Mouse (Mus musculus): ENCODE data around the gene Brwd1. TPM values are rescaled to one million over a fixed set of nuclear protein-coding genes. Genes with fewer than 3 reads are reported as not detected.
"Not testable (repeated sequence)": the region's sequence is repeated elsewhere in the genome, so short reads cannot be mapped to it uniquely, and the experiment has no call there.

Gene Brwd1
- total RNA-seq, 1 experiment: 117 TPM

DNA sequence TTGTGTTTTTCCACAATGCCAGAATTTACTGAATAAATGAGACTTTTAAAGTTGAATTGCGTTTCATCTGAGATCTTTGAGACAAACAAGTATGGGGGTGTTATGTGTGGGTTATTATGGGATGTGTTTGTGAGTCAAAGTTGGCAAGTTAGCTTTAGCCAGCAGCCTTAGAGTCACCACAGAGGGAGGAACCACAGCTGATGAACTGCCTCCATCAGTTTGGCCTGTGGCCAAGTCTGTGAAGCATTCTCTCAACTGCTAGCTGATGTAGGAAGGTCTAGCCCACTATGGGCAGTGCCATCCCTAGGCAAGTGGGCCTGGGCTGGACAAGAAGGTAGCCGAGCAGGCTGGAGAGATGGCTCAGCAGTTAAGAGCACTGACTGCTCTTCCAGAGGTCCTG is 111.5 kb downstream of the Brwd1 start:
- Histone ChIP-seq H3K4me3 (ENCODE audit: insufficient read depth in 1 of 2, low read depth in 1 of 2, low read length in 2 of 2, poor library complexity in 1 of 2, severe bottlenecking in 1 of 2) (no peak overlapping the region), H3K9ac (ENCODE audit: insufficient read depth, low read depth, low read length, poor library complexity, severe bottlenecking) (no peak overlapping the region), H3K36me3 (ENCODE audit: control insufficient read depth, insufficient read depth, low read length, poor library complexity, severe bottlenecking) (no peaks in the 10 kb centered on the region), H3K9me3 (ENCODE audit: control insufficient read depth, insufficient read depth, low read depth, low read length) (no peaks in the 10 kb centered on the region), H3K27ac (ENCODE audit: insufficient read depth, low read depth, low read length, poor library complexity, severe bottlenecking) (no peak overlapping the region), H3K4me1 (ENCODE audit: control insufficient read depth in 2 of 2, insufficient read depth in 2 of 2, low read length in 2 of 2, poor library complexity in 1 of 2) (no peaks in the 10 kb centered on the region)
- no peak for DNase-seq (ENCODE audit: low read depth, low spot score)
- in situ Hi-C loops (cut with MboI; ENCODE audit: low sequenced_read_pairs in 2 of 2, unreplicated experiment in 2 of 2): loop anchor here in 1 of 2 experiments (25.0 kb wide), 1 partner anchor 359 kb away; no protein-coding TSS in a partner anchor
- TF ChIP-seq HCFC1 (IDR thresholded peaks at IDR 0.05; ENCODE audit: borderline replicate concordance, insufficient read depth, low read length) (no peak), ZC3H11A (IDR thresholded peaks at IDR 0.05; ENCODE audit: borderline replicate concordance, low read depth, low read length) (no peak), CHD2 (IDR thresholded peaks at IDR 0.05; ENCODE audit: low read depth, low read length) (no peak), MAFK (IDR thresholded peaks at IDR 0.05; ENCODE audit: insufficient read depth, low read depth, low read length) (no peak), ZNF384 (IDR thresholded peaks at IDR 0.05; ENCODE audit: low read depth, low read length) (no peak)

DNA sequence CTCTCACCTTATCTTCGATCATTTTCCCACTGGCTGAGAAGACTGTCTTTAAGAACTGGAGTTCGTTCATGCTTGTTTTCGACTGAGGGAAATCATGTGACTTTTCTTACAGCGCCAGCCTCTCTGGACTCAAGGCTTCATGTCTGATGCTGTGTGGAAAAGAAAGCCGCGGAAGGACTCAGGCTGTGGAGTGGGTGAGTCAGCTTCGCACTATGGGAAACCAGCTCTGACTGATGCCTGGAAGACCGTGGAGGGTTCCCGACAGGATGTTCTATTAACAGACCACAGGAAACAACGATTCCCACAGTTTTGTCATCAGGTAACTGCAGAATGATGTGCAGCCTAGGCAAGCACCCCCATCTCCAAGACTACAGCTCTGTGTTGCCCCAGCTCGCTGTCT is 114.9 kb downstream of the Brwd1 start:
- DNase-seq (ENCODE audit: low read depth, low spot score): no peak
- TF ChIP-seq ZC3H11A (IDR thresholded peaks at IDR 0.05; ENCODE audit: borderline replicate concordance, low read depth, low read length) (no peak), HCFC1 (IDR thresholded peaks at IDR 0.05; ENCODE audit: borderline replicate concordance, insufficient read depth, low read length) (no peak), CHD2 (IDR thresholded peaks at IDR 0.05; ENCODE audit: low read depth, low read length) (no peak), ZNF384 (IDR thresholded peaks at IDR 0.05; ENCODE audit: low read depth, low read length) (no peak), MAFK (IDR thresholded peaks at IDR 0.05; ENCODE audit: insufficient read depth, low read depth, low read length) (no peak)
- H3K4me1 ChIP-seq (ENCODE audit: control insufficient read depth in 2 of 2, insufficient read depth in 2 of 2, low read length in 2 of 2, poor library complexity in 1 of 2): peaks cover 0 to 5% of the 10 kb centered on the region in 2 experiments; a peak in 2 of 4 replicates
- in situ Hi-C loops (cut with MboI; ENCODE audit: low sequenced_read_pairs in 2 of 2, unreplicated experiment in 2 of 2): loop anchor here in 1 of 2 experiments (25.0 kb wide), 1 partner anchor 355 kb away; no protein-coding TSS in a partner anchor
- H3K36me3 ChIP-seq (ENCODE audit: control insufficient read depth, insufficient read depth, low read length, poor library complexity, severe bottlenecking): no peaks in the 10 kb centered on the region
- no peak overlapping the region for H3K9ac ChIP-seq (ENCODE audit: insufficient read depth, low read depth, low read length, poor library complexity, severe bottlenecking)
- H3K27ac ChIP-seq (ENCODE audit: insufficient read depth, low read depth, low read length, poor library complexity, severe bottlenecking): no peak overlapping the region
- no peaks in the 10 kb centered on the region for H3K9me3 ChIP-seq (ENCODE audit: control insufficient read depth, insufficient read depth, low read depth, low read length)
- H3K4me3 ChIP-seq (ENCODE audit: insufficient read depth in 1 of 2, low read depth in 1 of 2, low read length in 2 of 2, poor library complexity in 1 of 2, severe bottlenecking in 1 of 2): no peak overlapping the region

DNA sequence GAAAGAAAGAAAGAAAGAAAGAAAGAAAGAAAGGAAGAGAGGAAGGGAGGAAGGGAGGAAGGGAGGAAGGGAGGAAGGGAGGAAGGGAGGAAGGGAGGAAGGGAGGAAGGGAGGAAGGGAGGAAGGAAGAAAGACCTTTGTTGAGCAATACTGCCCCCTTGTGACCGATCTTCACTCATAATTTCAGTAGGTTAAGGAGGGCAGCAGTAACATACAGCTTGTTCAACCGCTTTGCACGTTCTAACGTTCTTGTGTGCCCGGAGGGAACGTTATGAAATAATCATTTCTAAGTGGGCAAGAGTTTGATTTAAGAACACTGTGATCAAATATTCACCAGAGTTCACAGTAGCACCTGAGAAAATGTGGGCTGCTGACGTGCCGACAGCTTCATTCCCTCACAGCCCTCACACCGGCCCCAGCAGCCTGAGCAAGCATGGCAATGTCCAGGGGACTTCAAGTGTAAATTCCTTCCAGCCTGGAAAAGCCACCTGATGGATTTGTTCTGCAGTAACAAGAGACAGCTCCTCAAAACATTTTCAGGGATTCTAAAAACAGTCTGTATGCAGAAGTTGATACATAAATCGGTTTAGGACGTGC is 117.8 kb downstream of the Brwd1 start:
- Histone ChIP-seq H3K9ac (ENCODE audit: insufficient read depth, low read depth, low read length, poor library complexity, severe bottlenecking) (no peak overlapping the region), H3K4me3 (ENCODE audit: insufficient read depth in 1 of 2, low read depth in 1 of 2, low read length in 2 of 2, poor library complexity in 1 of 2, severe bottlenecking in 1 of 2) (no peak overlapping the region), H3K27ac (ENCODE audit: insufficient read depth, low read depth, low read length, poor library complexity, severe bottlenecking) (no peak overlapping the region), H3K4me1 (ENCODE audit: control insufficient read depth in 2 of 2, insufficient read depth in 2 of 2, low read length in 2 of 2, poor library complexity in 1 of 2) (peaks cover 5 to 12% of the 10 kb centered on the region in 2 experiments; a peak in 3 of 4 replicates), H3K9me3 (ENCODE audit: control insufficient read depth, insufficient read depth, low read depth, low read length) (no peaks in the 10 kb centered on the region), H3K36me3 (ENCODE audit: control insufficient read depth, insufficient read depth, low read length, poor library complexity, severe bottlenecking) (no peaks in the 10 kb centered on the region)
- TF ChIP-seq ZC3H11A (IDR thresholded peaks at IDR 0.05; ENCODE audit: borderline replicate concordance, low read depth, low read length): peak; percentile 36; the same call in 1 of the 2 replicates
- no peak for TF ChIP-seq CHD2 (IDR thresholded peaks at IDR 0.05; ENCODE audit: low read depth, low read length)
- no peak for DNase-seq (ENCODE audit: low read depth, low spot score)
- in situ Hi-C loops (cut with MboI; ENCODE audit: low sequenced_read_pairs in 2 of 2, unreplicated experiment in 2 of 2): loop anchor here in 1 of 2 experiments (25.0 kb wide), 1 partner anchor 352 kb away; no protein-coding TSS in a partner anchor

DNA sequence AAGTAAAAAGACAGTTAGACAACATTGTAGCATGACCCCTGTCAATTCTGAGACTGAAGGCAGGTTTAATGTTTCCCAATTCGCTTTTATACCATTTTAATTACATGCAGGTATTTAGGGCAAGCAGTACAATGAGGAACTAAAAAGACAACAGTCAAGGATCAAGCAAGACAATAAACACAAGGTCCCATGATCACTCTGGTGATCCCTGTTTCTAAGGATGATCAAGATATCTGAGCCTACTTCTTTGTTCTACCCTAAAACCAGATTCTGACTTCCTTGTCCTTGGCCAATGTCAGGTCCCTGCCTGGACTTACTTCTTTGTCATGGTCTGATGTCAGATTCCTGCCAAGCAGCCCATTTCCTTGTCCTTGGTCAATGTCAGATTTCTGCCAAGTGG is 120.8 kb downstream of the Brwd1 start:
- H3K4me1 ChIP-seq (ENCODE audit: control insufficient read depth in 2 of 2, insufficient read depth in 2 of 2, low read length in 2 of 2, poor library complexity in 1 of 2): peaks cover 5 to 17% of the 10 kb centered on the region in 2 experiments; a peak in 3 of 4 replicates
- not testable (repeated sequence) for H3K36me3 ChIP-seq (ENCODE audit: control insufficient read depth, insufficient read depth, low read length, poor library complexity, severe bottlenecking); H3K4me3 ChIP-seq (ENCODE audit: insufficient read depth in 1 of 2, low read depth in 1 of 2, low read length in 2 of 2, poor library complexity in 1 of 2, severe bottlenecking in 1 of 2); H3K9ac ChIP-seq (ENCODE audit: insufficient read depth, low read depth, low read length, poor library complexity, severe bottlenecking); H3K9me3 ChIP-seq (ENCODE audit: control insufficient read depth, insufficient read depth, low read depth, low read length); DNase-seq (ENCODE audit: low read depth, low spot score)
- in situ Hi-C loops (cut with MboI; ENCODE audit: low sequenced_read_pairs in 2 of 2, unreplicated experiment in 2 of 2): loop anchor here in 1 of 2 experiments (25.0 kb wide), 1 partner anchor 349 kb away; no protein-coding TSS in a partner anchor
- H3K27ac ChIP-seq (ENCODE audit: insufficient read depth, low read depth, low read length, poor library complexity, severe bottlenecking): peak overlapping the region; percentile 38; the same call in 1 of the 2 replicates

DNA sequence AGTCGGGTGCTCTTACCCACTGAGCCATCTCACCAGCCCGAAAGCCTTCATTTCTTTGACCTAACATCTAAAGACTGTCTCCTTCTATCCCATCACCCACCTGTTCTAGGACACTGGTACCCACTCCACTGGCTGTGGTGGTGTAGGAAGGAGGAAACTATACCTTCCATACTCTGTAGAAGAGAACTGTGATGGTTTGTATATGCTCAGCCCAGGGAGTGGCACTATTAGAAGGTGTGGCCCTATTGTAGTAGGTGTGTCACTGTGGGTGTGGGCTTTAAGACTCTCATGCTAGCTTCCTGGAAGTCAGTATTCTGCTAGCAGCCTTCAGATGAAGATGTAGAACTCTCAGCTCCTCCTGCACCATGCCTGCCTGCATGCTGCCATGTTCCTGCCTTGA is 121.6 kb downstream of the Brwd1 start:
- not testable (repeated sequence) for H3K9ac ChIP-seq (ENCODE audit: insufficient read depth, low read depth, low read length, poor library complexity, severe bottlenecking); H3K27ac ChIP-seq (ENCODE audit: insufficient read depth, low read depth, low read length, poor library complexity, severe bottlenecking); H3K9me3 ChIP-seq (ENCODE audit: control insufficient read depth, insufficient read depth, low read depth, low read length)

More for the DNA sequence above, 121.6 kb downstream of the Brwd1 start:
- in situ Hi-C loops (cut with MboI; ENCODE audit: low sequenced_read_pairs in 2 of 2, unreplicated experiment in 2 of 2): loop anchor here in 1 of 2 experiments (25.0 kb wide), 1 partner anchor 348 kb away; no protein-coding TSS in a partner anchor
- H3K4me3 ChIP-seq (ENCODE audit: insufficient read depth in 1 of 2, low read depth in 1 of 2, low read length in 2 of 2, poor library complexity in 1 of 2, severe bottlenecking in 1 of 2); DNase-seq (ENCODE audit: low read depth, low spot score); H3K36me3 ChIP-seq (ENCODE audit: control insufficient read depth, insufficient read depth, low read length, poor library complexity, severe bottlenecking): not testable (repeated sequence)
- peaks cover 5 to 17% of the 10 kb centered on the region in 2 experiments; a peak in 3 of 4 replicates for H3K4me1 ChIP-seq (ENCODE audit: control insufficient read depth in 2 of 2, insufficient read depth in 2 of 2, low read length in 2 of 2, poor library complexity in 1 of 2)
